Mouse (Mus musculus) stomach, postnatal 0 days (tissue): ENCODE data around the gene Dctn2.

Source experiments
- CTCF ChIP-seq: IDR thresholded peaks from 2 replicates; pipeline ENCODE4 v1.5.1; 2016; ENCODE audit warnings: antibody characterized with exemption, low read depth, mild to moderate bottlenecking, moderate library complexity
- EP300 ChIP-seq: optimal IDR thresholded peaks from 2 replicates; pipeline ENCODE3; 2016; ENCODE audit warnings: antibody characterized with exemption

DNA sequence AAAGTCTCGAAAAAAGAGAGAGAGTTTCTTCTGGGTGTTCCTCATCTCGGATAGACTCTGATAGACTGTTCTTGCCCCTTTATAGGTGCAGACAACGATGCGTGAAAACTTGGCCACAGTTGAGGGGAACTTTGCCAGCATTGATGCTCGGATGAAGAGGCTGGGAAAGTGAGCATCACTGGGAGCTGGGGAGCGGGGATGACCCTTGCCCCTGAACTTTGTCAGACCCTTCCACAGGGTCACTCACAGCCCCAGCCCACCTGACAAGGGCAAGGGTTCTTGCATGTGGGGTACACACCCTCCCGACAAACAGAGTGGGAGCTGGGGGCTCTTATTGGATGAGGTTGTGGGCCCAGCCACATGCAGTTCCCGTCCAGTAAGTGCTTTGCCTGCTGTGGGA is 15.1 kb downstream of the Dctn2 start:
- no peak for TF ChIP-seq CTCF
- no peak for TF ChIP-seq EP300
